ENCODE assay signal across 8 mouse cellular contexts in the genomic region with DNA sequence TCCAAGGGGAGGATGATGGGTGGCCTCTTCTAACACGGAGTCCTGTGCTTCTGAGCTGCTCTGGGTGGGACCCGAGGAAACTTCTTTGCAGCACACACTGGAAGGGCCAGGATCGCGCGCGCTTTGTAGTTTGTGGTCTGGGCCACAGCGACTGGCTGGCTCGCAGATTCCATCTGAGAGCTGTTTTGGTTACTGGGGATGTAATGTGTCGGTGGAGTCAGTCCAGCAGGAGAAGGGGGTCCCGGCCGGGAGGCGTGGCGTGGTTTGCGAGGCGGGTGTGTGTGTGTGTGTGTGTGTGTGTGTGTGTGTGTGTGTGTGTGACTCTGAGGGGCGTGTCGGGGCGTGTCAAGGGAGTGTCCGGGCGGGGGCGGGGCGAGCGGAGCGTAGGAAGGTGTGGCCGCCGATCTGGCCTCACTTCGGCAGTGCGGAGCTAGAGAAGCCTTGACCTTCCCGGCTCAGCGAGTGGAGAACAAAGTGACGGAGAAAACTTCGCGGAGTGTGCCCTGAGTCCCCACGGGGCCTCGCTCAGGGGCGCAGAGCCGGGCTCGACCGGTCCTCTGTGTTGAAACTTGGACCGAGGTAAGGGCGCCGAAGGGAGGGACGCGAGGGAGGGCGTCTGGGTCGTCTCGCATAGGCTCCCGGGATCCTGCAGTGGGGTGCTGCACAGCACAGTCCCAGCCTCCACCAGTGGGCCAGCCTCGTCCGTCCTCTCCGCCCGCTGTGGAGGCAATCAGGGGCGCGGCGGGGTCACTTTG. TPM values are rescaled to one million over a fixed set of nuclear protein-coding genes. Genes with fewer than 3 reads are reported as not detected.
DNase-seq lines count a peak whose midpoint lies in the region; ATAC-seq and TF ChIP-seq lines count a peak whose summit lies in the region.

A gene (plus strand): TSS at position 426 of the 755 bp plus-strand sequence.

- WGBS in thymus, adult 2 months, result 1% methylated on average over 55 of the region's 55 CpGs
- under 1% methylated on average over 55 of the region's 55 CpGs for WGBS in embryonic facial prominence, embryonic 10.5 days
- WGBS in heart, embryonic 15.5 days, result under 1% methylated on average over 42 of the region's 55 CpGs
- WGBS in lung, embryonic 15.5 days, result under 1% methylated on average over 54 of the region's 55 CpGs
- WGBS in olfactory bulb, adult 2 months, result 5% methylated on average over 55 of the region's 55 CpGs

- H3K9ac ChIP-seq in heart, embryonic 15.5 days, result peak within 1 kb of the TSS; percentile 65
- H3K9ac ChIP-seq in lung, embryonic 15.5 days, result peak within 1 kb of the TSS; percentile 45

- no peak for TF ChIP-seq CTCF in thymus, adult 2 months (IDR thresholded peaks at IDR 0.05; ENCODE audit: borderline replicate concordance, control insufficient read depth, extremely low read depth, insufficient read depth, low read length, poor library complexity)
- TF ChIP-seq CTCF in olfactory bulb, adult 2 months (IDR thresholded peaks at IDR 0.05; ENCODE audit: insufficient read depth, low read depth, low read length), result no peak

- no peak for TF ChIP-seq POLR2A in thymus, adult 2 months (IDR thresholded peaks at IDR 0.05; ENCODE audit: control insufficient read depth, extremely low read depth, insufficient read depth, low read length, poor library complexity)
- no peak for TF ChIP-seq POLR2A in olfactory bulb, adult 2 months (IDR thresholded peaks at IDR 0.05; ENCODE audit: insufficient read depth, low read depth, low read length)

- H3K36me3 ChIP-seq in thymus, adult 2 months (ENCODE audit: control insufficient read depth, insufficient read depth, low read length), result no peaks in the 10 kb centered on the region
- no peaks in the 10 kb centered on the region for H3K36me3 ChIP-seq in embryonic facial prominence, embryonic 10.5 days (replicated peaks)
- no peaks in the 10 kb centered on the region for H3K36me3 ChIP-seq in heart, embryonic 15.5 days
- H3K36me3 ChIP-seq in lung, embryonic 15.5 days, result no peaks in the 10 kb centered on the region

- peaks cover 12% of the 10 kb centered on the region for H3K4me1 ChIP-seq in thymus, adult 2 months (replicated peaks; ENCODE audit: control insufficient read depth, insufficient read depth, low read length)
- peaks cover 24% of the 10 kb centered on the region for H3K4me1 ChIP-seq in embryonic facial prominence, embryonic 10.5 days
- peaks cover 8% of the 10 kb centered on the region for H3K4me1 ChIP-seq in heart, embryonic 15.5 days (replicated peaks)
- peaks cover 20% of the 10 kb centered on the region; the same call in 1 of the 2 replicates for H3K4me1 ChIP-seq in lung, embryonic 15.5 days
- peaks cover 10% of the 10 kb centered on the region; the same call in 1 of the 2 replicates for H3K4me1 ChIP-seq in olfactory bulb, adult 2 months (ENCODE audit: control insufficient read depth, insufficient read depth, low read length)

- peak within 1 kb of the TSS; percentile 30 for H3K4me3 ChIP-seq in thymus, adult 2 months (ENCODE audit: control insufficient read depth, insufficient read depth, low read length)
- H3K4me3 ChIP-seq in embryonic facial prominence, embryonic 10.5 days, result peak within 1 kb of the TSS; percentile 76
- peak within 1 kb of the TSS; percentile 82 for H3K4me3 ChIP-seq in heart, embryonic 15.5 days
- peak within 1 kb of the TSS; percentile 61 for H3K4me3 ChIP-seq in lung, embryonic 15.5 days
- peak within 1 kb of the TSS; percentile 35 for H3K4me3 ChIP-seq in olfactory bulb, adult 2 months (ENCODE audit: insufficient read depth, low read depth, low read length)

- peak; percentile 85 for ATAC-seq in heart, embryonic 15.5 days (replicated peaks; ENCODE audit: insufficient number of reproducible peaks, insufficient read depth, low FRiP score, low read depth)
- ATAC-seq in lung, embryonic 15.5 days (ENCODE audit: borderline replicate concordance, extremely low read depth, low FRiP score, low TSS enrichment), result peak; percentile 90

- H3K27ac ChIP-seq in thymus, adult 2 months (ENCODE audit: control insufficient read depth, insufficient read depth, low read length), result no peak within 1 kb of the TSS
- H3K27ac ChIP-seq in embryonic facial prominence, embryonic 10.5 days (replicated peaks), result peak within 1 kb of the TSS; percentile 80
- peak within 1 kb of the TSS; percentile 42; the same call in 1 of the 2 replicates for H3K27ac ChIP-seq in heart, embryonic 15.5 days
- peak within 1 kb of the TSS; percentile 33 for H3K27ac ChIP-seq in lung, embryonic 15.5 days
- H3K27ac ChIP-seq in olfactory bulb, adult 2 months (ENCODE audit: insufficient read depth, low read depth, low read length), result no peak within 1 kb of the TSS

- H3K9me3 ChIP-seq in embryonic facial prominence, embryonic 10.5 days, result no peaks in the 10 kb centered on the region
- H3K9me3 ChIP-seq in heart, embryonic 15.5 days (replicated peaks), result no peaks in the 10 kb centered on the region
- H3K9me3 ChIP-seq in lung, embryonic 15.5 days, result no peaks in the 10 kb centered on the region

- H3K4me2 ChIP-seq in heart, embryonic 15.5 days, result peak within 1 kb of the TSS; percentile 96
- peak within 1 kb of the TSS; percentile 81 for H3K4me2 ChIP-seq in lung, embryonic 15.5 days

- H3K27me3 ChIP-seq in thymus, adult 2 months (ENCODE audit: control insufficient read depth, insufficient read depth, low read length), result peaks cover 6% of the 10 kb centered on the region; the same call in 1 of the 2 replicates
- peaks cover 45% of the 10 kb centered on the region for H3K27me3 ChIP-seq in embryonic facial prominence, embryonic 10.5 days (replicated peaks; ENCODE audit: low read depth, poor library complexity, severe bottlenecking)
- H3K27me3 ChIP-seq in heart, embryonic 15.5 days, result no peaks in the 10 kb centered on the region
- peaks cover 6% of the 10 kb centered on the region; the same call in 1 of the 2 replicates for H3K27me3 ChIP-seq in lung, embryonic 15.5 days

- DNase-seq in thymus, adult 2 months, result peak; percentile 5
- no peak for DNase-seq in thymus, postnatal 25 days
- DNase-seq in embryonic facial prominence, embryonic 10.5 days (ENCODE audit: low spot score), result peak; percentile 89
- DNase-seq in kidney, postnatal 14 days, result peak; percentile 70
- no peak for DNase-seq in right cerebral cortex, postnatal 36 days (ENCODE audit: low spot score in 2 of 2)

RNA-seq across cellular contexts. Expression of the gene that starts here (rescaled TPM):
- polyA plus RNA-seq in thymus, adult 2 months (2012; rRNA removed), result 0.36 and 0.47 TPM in 2 replicates
- 6.0 and 7.7 TPM in 2 replicates for polyA plus RNA-seq in embryonic facial prominence, embryonic 10.5 days (2016; fragmentation: Nextera tagmentation; extraction: Ambion mirVana)
- 3.8 and 4.2 TPM in 2 replicates for polyA plus RNA-seq in heart, embryonic 15.5 days (2015; fragmentation: Nextera tagmentation; extraction: Ambion mirVana)
- polyA plus RNA-seq in lung, embryonic 15.5 days (2015; fragmentation: Nextera tagmentation; extraction: Ambion mirVana), result 5.4 and 5.6 TPM in 2 replicates
- polyA plus RNA-seq in olfactory bulb, adult 2 months (2012; ENCODE audit: insufficient read depth, insufficient read length, low replicate concordance, missing spikeins), result 254 TPM in 1 of 2 replicates, not detected in the other

Comparison
In these comparisons a context has a peak if more than half of its experiments do, and no peak if none do; other contexts are left out.
1. RNA of the gene that starts here (polyA plus RNA-seq): 254 TPM in olfactory bulb, adult 2 months; 6.0 to 7.7 TPM in embryonic facial prominence, embryonic 10.5 days, 5.4 to 5.6 TPM in lung, embryonic 15.5 days, 3.8 to 4.2 TPM in heart, embryonic 15.5 days and 0.36 to 0.47 TPM in thymus, adult 2 months; every median in the first group is over 10 times any median in the second.
2. Peak in DNase-seq and H3K4me3 ChIP-seq in thymus, adult 2 months; RNA of the gene not detected or under 1 TPM.
3. DNase-seq: peak in embryonic facial prominence, embryonic 10.5 days (single experiment) and kidney, postnatal 14 days (single experiment); none in thymus, postnatal 25 days (single experiment) and right cerebral cortex, postnatal 36 days (0 of 2).
4. H3K27ac ChIP-seq: peak in embryonic facial prominence, embryonic 10.5 days (single experiment), heart, embryonic 15.5 days (single experiment) and lung, embryonic 15.5 days (single experiment); none in thymus, adult 2 months (single experiment) and olfactory bulb, adult 2 months (single experiment).
5. H3K4me3 ChIP-seq: peak in every context shown above with its lines; median percentile 82 in heart, embryonic 15.5 days; 76 in embryonic facial prominence, embryonic 10.5 days; 61 in lung, embryonic 15.5 days; 35 in olfactory bulb, adult 2 months; 30 in thymus, adult 2 months.